Mouse (Mus musculus) embryonic fibroblast, embryonic 13.5 days (primary cell): ENCODE results near the gene Zfp961.

ENCODE experiments used
- CTCF ChIP-seq: IDR thresholded peaks from 2 replicates; pipeline ENCODE4 v1.5.1; 2011; ENCODE audit warnings: mild to moderate bottlenecking, control low read depth, low read length, moderate library complexity, borderline replicate concordance; ENCODE audit not compliant: insufficient read depth
- POLR2A ChIP-seq: IDR thresholded peaks from 2 replicates; pipeline ENCODE4 v1.6.1; 2011; ENCODE audit warnings: low read depth, mild to moderate bottlenecking, control low read depth, low read length, moderate library complexity

DNA sequence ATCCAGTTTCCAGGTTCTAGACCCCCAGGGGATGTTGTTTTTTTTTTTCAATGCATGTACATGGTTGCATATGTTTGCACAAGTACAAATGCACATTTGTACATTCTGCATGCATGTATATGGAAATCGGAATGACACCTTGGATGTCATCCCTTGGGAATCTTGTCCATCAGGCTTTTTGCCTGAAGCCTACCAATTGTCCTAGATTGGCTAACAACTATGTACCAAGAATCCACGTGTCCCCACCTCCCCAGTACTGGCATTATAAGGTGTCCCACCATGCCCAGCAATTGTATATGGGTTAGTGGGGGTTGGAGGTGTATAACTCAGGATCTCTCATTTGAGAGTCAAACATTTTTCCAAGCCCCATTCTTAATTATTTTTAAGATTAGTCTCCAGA is 38.6 kb upstream of the Zfp961 start:
- TF ChIP-seq CTCF: no peak
- TF ChIP-seq POLR2A: no peak
